Mouse (Mus musculus) liver, embryonic 14.5 days (tissue): ENCODE measurements around the gene Oaf. TPM values are rescaled to one million over a fixed set of nuclear protein-coding genes. Genes with fewer than 3 reads are reported as not detected.

Source experiments
- ATAC-seq: fragments of 200-750 bp; cut with Nextera tagmentation; 2 replicates; pipeline ENCODE4 v1.8.0; 2017; ENCODE audit warnings: moderate number of reproducible peaks, mild to moderate bottlenecking, moderate library complexity; ENCODE audit not compliant: insufficient read depth
- DNase-seq, 3 experiments: peaks; one replicate each; pipeline ENCODE4 v3.0.0-alpha.2; 2012 to 2013; ENCODE audit warnings: low read depth in 3 of 3, low spot score in 3 of 3
- H3K27ac ChIP-seq: fragments of 300-500 bp; sonication (generic); 2 replicates; pipeline ENCODE4 v1.5.1; 2014; ENCODE audit warnings: moderate library complexity, mild to moderate bottlenecking, control low read depth, inconsistent platforms
- H3K27me3 ChIP-seq: fragments of 300-500 bp; sonication (generic); 2 replicates; pipeline ENCODE4 v1.6.1; 2014; ENCODE audit warnings: mild to moderate bottlenecking, low read length, moderate library complexity; ENCODE audit not compliant: control insufficient read depth, insufficient read depth
- H3K36me3 ChIP-seq: fragments of 300-500 bp; sonication (generic); replicated peaks from 2 replicates; pipeline ENCODE4 v1.6.1; 2014; ENCODE audit warnings: low read depth; ENCODE audit not compliant: control insufficient read depth, insufficient read depth
- H3K4me1 ChIP-seq, 2 experiments: fragments of 200-500 bp in 1 of 2; fragments of 300-500 bp in 1 of 2; sonication (generic) in 1 of 2; replicated peaks; 2 replicates each; pipeline ENCODE4 v1.6.1; 2012 to 2014; ENCODE audit warnings: antibody characterized with exemption in 1 of 2, inconsistent platforms in 1 of 2, low read length in 1 of 2; ENCODE audit not compliant: control insufficient read depth in 2 of 2, insufficient read depth in 2 of 2
- H3K4me2 ChIP-seq: fragments of 300-500 bp; sonication (generic); 2 replicates; pipeline ENCODE4 v1.6.1; 2014; ENCODE audit warnings: low read depth, mild to moderate bottlenecking, control low read depth, moderate library complexity
- H3K4me3 ChIP-seq, 2 experiments: fragments of 200-500 bp in 1 of 2; fragments of 300-500 bp in 1 of 2; sonication (generic) in 1 of 2; 2 replicates each; pipeline ENCODE4 v1.5.1; 2012 to 2014; ENCODE audit warnings: low read depth in 2 of 2, low read length in 2 of 2, mild to moderate bottlenecking in 2 of 2, control low read depth in 1 of 2, inconsistent platforms in 1 of 2, moderate library complexity in 1 of 2; ENCODE audit not compliant: insufficient read depth in 1 of 2
- H3K9ac ChIP-seq: fragments of 300-500 bp; sonication (generic); replicated peaks from 2 replicates; pipeline ENCODE4 v1.6.1; 2014; ENCODE audit warnings: mild to moderate bottlenecking, control low read depth, moderate library complexity
- H3K9me3 ChIP-seq: fragments of 300-500 bp; sonication (generic); 2 replicates; pipeline ENCODE4 v1.6.1; 2016; ENCODE audit warnings: low read length, mixed read lengths; ENCODE audit not compliant: control insufficient read depth
- CTCF ChIP-seq: IDR thresholded peaks from 2 replicates; pipeline ENCODE4 v1.5.1; 2016; ENCODE audit warnings: antibody characterized with exemption, low read depth, control low read depth
- EP300 ChIP-seq: IDR thresholded peaks from 2 replicates; pipeline ENCODE4 v1.6.1; 2016; ENCODE audit warnings: antibody characterized with exemption, low read depth
- WGBS: fragments of 180-500 bp; shearing (Covaris S2); extraction: QIAGEN DNeasy Blood & Tissue Kit; methylation state at CpG from one replicate; pipeline ENCODE4 v1.1.7; 2014; ENCODE audit not compliant: insufficient replicate concordance; 5-methylcytosine and 5-hydroxymethylcytosine counted together
- polyA plus RNA-seq, 2 experiments: library from polyadenylated mRNA; depleted of rRNA in 1 of 2; stranded (reverse) in 1 of 2; unstranded in 1 of 2; fragments of >200 nt; fragmentation: Nextera tagmentation in 1 of 2; extraction: Ambion mirVana in 1 of 2; gene quantifications; 2 replicates each; pipeline versions ENCODE4 v1.2.1 to v1.2.3; 2012 to 2014

The Oaf gene
- polyA plus RNA-seq, 2 experiments, result 29.4 to 37.1 TPM

DNA sequence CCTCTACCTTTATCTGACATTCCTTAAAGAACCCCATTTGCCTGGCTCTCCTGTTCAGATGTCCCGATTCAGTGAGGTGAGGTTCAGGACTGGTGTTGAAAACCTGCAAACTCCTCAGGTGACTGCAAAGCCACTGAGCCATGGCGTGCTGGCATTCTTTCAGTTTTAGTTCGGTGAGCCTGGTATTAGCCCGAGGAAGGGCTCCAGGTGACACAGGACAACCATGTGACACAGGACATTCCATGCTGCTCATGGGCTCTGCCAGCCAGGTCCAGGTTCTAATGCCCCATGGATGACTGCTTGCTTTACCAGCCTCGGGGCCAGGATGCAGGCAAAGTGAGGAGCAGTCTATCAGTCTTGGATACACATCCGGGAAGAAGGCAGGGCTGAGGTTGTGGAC, 4.4 kb downstream of the Oaf start:
- no peaks in the 10 kb centered on the region for H3K27me3 ChIP-seq
- H3K27ac ChIP-seq, result peak overlapping the region; percentile 92
- no peak for ATAC-seq
- TF ChIP-seq CTCF (no peak), EP300 (no peak)
- peaks cover 64 to 80% of the 10 kb centered on the region in 2 experiments for H3K4me1 ChIP-seq
- WGBS, result 71% methylated on average over 6 of the region's 6 CpGs
- H3K4me3 ChIP-seq, result 0 out of 4 replicates have a peak overlapping the region, but pooled peaks of 1 of the 2 experiments have one; percentile 21
- DNase-seq, result no peak
- peak overlapping the region; percentile 67 for H3K4me2 ChIP-seq
- peaks cover 18% of the 10 kb centered on the region for H3K36me3 ChIP-seq
- peak overlapping the region; percentile 57 for H3K9ac ChIP-seq
- no peaks in the 10 kb centered on the region for H3K9me3 ChIP-seq

DNA sequence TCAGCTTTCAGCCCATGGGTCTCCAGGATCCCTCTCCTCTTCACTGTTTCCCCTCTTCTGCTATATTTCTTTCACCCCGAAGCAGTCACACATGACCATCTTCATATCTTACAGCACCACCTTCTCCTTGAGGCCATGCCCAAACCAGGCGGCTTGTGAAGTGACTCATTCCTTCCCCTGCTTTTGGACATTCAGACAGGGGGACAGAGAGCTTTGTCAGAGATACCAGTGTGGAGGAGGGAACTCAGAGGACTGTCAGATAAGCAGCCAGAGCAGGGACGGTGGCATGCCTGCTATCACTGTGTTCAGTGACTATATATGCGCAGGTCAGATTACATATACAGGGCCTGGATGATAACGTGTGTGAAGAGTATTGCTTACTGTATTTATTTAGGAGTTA, 5.2 kb downstream of the Oaf start:
- DNase-seq, result peak; percentile 87 to 89 (median 88)
- Histone ChIP-seq H3K36me3 (peaks cover 21% of the 10 kb centered on the region), H3K4me3 (peak overlapping the region; percentile 28 to 31), H3K9me3 (no peaks in the 10 kb centered on the region), H3K27ac (peak overlapping the region; percentile 92), H3K4me1 (peaks cover 63 to 81% of the 10 kb centered on the region in 2 experiments), H3K9ac (peak overlapping the region; percentile 57), H3K4me2 (peak overlapping the region; percentile 67), H3K27me3 (no peaks in the 10 kb centered on the region)
- 7% methylated on average over 5 of the region's 5 CpGs for WGBS
- ATAC-seq, result peak; percentile 93
- TF ChIP-seq CTCF, result no peak
- peak; percentile 97 for TF ChIP-seq EP300

DNA sequence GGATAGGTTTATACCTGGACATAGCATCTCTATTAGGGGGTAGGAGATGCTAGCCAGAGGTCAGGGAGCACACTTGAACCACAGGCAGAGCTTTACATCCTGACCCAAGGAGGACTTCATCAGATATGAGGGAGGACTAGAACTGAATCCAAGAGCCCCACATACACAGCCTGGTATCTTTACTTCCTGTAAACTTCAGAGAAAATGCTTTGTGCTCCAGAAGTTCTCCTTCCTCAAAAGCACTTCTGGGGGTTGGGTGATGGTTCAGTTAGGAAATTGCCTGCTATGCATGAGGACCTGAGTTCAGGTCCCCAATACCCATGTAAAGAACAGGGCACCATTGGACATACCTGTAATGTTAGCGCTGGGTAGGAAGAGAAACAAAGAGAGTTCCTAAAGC, 6.2 kb downstream of the Oaf start:
- Histone ChIP-seq H3K4me2 (peak overlapping the region; percentile 67), H3K36me3 (peaks cover 21% of the 10 kb centered on the region), H3K27ac (peak overlapping the region; percentile 92), H3K9ac (peak overlapping the region; percentile 57), H3K4me1 (peaks cover 63 to 83% of the 10 kb centered on the region in 2 experiments), H3K9me3 (no peaks in the 10 kb centered on the region), H3K27me3 (no peaks in the 10 kb centered on the region), H3K4me3 (no peak overlapping the region; a peak in 1 of 4 replicates)
- no peak for ATAC-seq
- TF ChIP-seq CTCF (no peak), EP300 (no peak)
- 83% methylated on average over 1 of the region's 1 CpGs for WGBS
- no peak for DNase-seq

DNA sequence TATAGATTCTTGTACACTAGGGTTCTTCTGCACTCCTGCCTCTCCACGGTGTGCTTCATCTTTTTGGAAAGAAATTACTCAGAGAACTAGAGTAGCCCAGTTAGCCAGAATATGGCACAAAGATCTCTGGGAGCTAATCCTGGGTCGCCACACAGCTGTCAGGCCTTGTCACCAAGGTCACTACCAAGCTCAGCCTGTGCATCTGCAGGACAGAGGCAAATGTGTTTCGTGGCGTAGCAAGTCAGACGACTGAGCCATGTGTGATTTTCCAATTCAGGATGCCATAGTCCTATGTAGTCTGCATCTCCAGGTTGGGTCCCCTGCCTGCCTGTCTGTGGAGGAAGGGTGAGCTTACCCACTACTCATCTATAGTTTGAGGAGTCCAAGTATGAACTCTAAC, 6.7 kb downstream of the Oaf start:
- WGBS, result 68% methylated on average over 5 of the region's 5 CpGs
- Histone ChIP-seq H3K9ac (no peak overlapping the region), H3K36me3 (peaks cover 21% of the 10 kb centered on the region), H3K9me3 (no peaks in the 10 kb centered on the region), H3K27ac (peak overlapping the region; percentile 92), H3K4me3 (no peak overlapping the region), H3K27me3 (no peaks in the 10 kb centered on the region), H3K4me2 (no peak overlapping the region), H3K4me1 (peaks cover 61 to 84% of the 10 kb centered on the region in 2 experiments)
- DNase-seq (no peak), ATAC-seq (no peak)
- TF ChIP-seq EP300, result no peak
- no peak for TF ChIP-seq CTCF

DNA sequence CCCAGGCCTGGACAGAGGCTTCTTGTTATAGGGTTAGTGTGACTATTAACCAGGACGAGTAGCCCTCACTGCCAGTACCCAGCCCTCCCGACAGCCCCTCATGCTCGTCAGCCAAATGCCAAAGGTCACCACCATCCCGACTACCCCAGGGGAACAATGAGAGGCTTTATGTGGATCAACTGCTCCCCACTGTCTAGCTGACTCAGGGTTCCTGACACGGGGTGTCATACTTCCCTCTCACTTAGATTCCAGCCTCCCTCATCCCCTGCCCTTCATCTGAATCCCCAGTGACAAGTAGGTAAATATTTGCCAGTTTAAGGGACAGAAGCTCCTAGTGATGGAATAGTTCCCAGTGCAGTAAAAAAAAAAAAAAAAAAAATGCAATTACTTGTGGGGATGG, 7.4 kb downstream of the Oaf start:
- H3K4me1 ChIP-seq, result peaks cover 54 to 84% of the 10 kb centered on the region in 2 experiments
- no peak for TF ChIP-seq EP300
- no peak for TF ChIP-seq CTCF
- DNase-seq (no peak), ATAC-seq (no peak)
- no peak overlapping the region for H3K4me3 ChIP-seq
- no peaks in the 10 kb centered on the region for H3K27me3 ChIP-seq
- WGBS, result 64% methylated on average over 5 of the region's 5 CpGs
- H3K4me2 ChIP-seq, result no peak overlapping the region
- peak overlapping the region; percentile 35; the same call in 1 of the 2 replicates for H3K27ac ChIP-seq
- H3K9ac ChIP-seq, result peak overlapping the region; percentile 27; the same call in 1 of the 2 replicates
- H3K36me3 ChIP-seq, result peaks cover 21% of the 10 kb centered on the region
- no peaks in the 10 kb centered on the region for H3K9me3 ChIP-seq
